Mouse (Mus musculus): ENCODE measurements at regions not wholly inside any gene's neighbourhood (a gene's known extent, or its start where the extent isn't known, plus 50 kb on each side); places are given as distances from the start of the nearest gene placed in this dataset.
"Not testable (repeated sequence)": the region's sequence is repeated elsewhere in the genome, so short reads cannot be mapped to it uniquely, and the experiment has no call there.

DNA sequence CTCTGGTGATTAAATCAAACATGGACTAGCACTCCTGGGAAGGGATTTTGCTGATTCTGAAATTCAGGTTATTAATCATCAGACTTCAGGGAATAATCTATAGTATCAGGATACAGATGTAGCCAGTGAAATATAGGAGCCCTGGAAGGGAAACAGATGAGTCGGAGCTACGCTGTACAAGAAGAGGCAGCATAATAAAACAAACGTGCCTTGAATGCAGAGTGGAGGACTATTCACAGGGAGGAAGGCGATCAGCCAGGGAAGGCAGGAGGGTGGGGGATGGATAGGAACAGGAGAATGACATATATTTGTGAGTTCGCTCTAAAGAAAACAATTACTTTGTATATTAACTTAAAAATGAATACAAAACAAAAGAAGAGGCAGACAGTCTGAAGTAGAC lies 286.6 kb upstream of the Got2 start:
- DNase-seq: no peak
- intact Hi-C loops (cut with DNase I; ENCODE audit: low total_unique reads): no loop called here

DNA sequence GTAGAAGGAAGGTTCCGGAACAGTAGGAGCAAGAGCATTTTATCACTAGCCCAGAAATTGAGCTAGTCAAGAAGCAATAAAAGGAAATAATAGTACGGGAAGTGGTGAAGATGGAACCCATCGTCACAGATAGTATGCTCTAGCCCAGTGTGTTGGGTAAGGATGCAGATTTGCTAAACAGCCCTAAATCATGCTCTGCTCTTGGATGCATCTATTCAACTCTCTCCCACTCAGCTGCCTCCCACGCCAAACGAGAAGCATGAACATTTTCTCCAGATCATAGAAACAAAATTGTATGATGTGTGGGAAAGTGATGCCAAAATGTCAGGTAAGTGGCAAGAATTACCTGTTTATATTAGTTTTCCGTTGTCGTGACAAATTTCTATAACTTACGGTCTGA lies 276.6 kb upstream of the Got2 start:
- DNase-seq: no peak

DNA sequence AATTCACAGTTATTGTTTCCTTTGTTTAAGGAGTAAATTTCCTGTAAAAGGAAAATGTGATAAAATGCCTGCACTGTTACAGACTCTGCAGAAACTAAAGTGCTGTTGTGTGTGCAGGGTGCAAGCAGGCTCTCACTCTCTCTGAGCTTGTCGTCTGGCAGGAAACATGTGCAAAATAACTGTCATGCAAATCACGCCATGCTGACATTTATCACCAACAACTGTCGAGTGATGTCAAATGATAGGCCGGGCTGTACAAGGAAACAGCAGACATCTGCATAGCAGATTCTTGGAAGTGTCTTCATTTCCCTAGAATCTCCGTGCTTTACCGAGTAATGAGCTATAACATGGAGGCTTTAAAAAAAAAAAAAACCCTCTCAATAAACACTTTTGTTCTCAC lies 271.6 kb upstream of the Got2 start:
- no peak for DNase-seq
- intact Hi-C loops (cut with DNase I; ENCODE audit: low total_unique reads): no loop called here

More for the DNA sequence above, 276.6 kb upstream of the Got2 start:
- intact Hi-C loops (cut with DNase I; ENCODE audit: low total_unique reads): no loop called here

DNA sequence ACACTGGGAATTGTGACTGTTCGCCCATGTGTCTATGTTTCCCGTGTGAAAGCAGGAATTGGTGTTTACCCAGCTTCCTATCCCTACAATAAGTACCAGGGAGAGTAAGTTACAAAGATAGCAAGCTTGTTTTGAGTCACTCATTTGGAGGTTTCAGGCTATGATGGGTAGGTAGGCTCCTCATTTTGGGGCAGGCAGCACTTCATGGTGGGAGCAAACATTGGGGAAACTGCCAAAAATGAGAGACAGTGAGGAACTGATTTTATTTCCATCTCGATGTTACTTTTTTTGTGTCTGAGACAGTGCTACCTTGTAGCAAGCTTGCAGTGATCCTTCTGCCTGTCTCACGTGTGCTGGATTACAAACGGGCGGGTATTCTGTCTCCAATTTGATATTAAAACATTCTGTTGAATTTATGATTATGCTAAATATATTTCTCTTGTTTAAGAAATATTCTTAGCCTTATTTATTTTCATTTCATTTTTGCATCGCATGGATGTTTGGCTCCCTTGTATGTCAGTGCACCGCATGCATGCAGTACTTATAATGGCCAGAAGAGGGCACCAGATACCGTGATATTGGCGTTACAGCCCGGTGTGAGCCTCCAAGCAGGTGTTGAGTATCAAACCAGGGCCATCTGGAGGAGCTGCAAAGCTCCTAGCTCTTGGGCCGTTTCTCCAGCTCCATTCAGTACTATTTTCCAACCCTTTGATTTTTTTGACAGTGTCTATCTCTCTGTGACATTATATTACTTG lies 264.3 kb upstream of the Got2 start:
- DNase-seq: peak; percentile 6
- intact Hi-C loops (cut with DNase I; ENCODE audit: low total_unique reads): no loop called here

DNA sequence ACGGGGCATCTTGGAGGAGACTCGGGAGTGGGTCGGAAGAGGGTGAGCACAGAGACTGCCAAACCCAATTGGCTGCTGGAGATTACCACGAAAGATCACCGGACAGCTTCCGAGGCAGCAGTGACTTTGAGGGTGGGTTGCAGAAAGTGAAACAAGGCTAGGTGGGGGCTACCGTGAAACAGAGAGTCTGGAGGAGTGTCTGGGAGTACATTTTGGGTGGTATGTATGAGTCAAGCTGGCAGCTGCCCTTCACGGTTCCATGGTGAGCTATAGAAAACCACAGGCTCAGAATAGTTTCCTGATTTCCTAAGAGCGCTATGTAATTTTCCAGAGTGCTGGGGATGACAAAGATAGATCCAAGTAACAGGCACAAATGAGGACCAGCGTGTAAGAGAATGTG lies 263.7 kb upstream of the Got2 start:
- DNase-seq: no peak
- intact Hi-C loops (cut with DNase I; ENCODE audit: low total_unique reads): no loop called here

DNA sequence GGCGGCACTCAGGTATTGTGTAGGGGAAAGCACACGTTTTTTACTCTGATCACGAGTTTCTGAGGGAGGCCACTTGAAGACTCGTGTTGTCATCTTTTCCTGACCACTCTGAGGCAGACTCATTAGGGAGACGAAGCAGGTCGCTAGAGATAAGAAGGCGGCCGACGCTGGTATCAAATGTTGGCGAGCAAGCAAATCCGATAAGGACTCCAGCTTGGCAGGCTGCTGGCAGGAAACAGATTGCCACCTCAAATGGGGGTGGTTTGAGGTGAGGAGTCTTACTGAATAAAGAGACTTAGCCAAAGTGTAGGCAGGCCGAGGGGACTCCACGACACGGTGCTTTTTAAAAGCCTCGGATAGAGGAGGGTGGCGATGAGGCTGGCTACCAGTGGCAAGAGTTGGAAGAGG lies 262.7 kb upstream of the Got2 start:
- intact Hi-C loops (cut with DNase I; ENCODE audit: low total_unique reads): no loop called here
- DNase-seq: no peak

DNA sequence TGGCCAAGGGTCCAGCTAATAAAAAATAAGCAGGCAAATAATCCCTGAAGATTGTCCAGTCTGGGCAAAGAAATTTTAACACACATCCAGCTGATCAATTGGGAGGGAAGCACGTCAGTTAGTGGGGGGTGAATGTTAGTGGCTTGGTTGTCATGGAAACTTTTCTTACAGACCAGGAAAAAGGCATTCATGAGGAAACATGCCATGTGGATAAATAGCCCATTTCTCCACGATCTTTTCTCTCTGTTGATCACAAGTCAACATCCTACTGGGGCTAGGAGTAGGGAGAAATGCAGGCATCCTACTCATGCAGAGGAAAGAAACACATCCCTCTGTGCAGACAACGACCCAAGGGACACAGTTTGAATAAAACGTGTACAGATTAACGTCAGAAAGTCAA lies 243.8 kb upstream of the Got2 start:
- no peak for DNase-seq
- intact Hi-C loops (cut with DNase I; ENCODE audit: low total_unique reads): no loop called here

DNA sequence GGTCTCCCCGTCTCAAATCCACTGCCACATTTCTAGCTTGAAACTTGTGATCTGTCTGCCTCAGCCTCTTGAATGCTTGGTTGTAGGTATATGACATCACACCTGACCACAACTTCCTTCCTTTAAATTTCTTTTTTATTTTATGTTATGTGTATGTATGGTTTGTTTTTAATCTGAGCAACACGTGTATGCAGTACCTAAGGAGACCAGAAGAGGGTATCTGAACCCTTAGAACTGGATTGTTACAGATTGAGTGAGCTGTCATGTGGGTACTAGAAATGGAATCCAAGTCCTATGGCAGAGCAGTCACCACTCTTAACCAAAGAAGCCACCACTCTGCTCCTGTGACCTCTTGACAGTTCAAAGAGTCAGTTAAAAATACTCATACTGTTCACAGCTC lies 240.0 kb upstream of the Got2 start:
- intact Hi-C loops (cut with DNase I; ENCODE audit: low total_unique reads): no loop called here
- no peak for DNase-seq

DNA sequence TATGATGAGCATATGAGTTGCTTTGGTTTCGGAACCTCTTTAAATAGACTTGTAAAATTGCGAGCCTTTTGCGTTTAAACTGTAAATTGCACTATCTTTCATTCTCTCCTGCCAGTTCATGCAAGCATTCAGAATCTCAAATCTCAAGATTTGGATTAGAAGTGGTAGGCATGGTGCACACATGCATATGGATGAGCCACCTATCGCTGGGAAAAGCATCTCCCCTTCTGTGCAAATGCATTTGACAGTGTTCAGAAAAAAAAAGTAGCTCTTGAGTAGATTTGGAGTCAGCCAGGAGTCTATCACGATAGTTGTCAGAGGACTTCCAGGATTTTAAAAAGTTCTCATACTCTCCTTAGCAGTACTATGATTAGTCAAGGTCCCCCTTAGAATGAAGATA lies 212.5 kb upstream of the Got2 start:
- no peak for DNase-seq
- intact Hi-C loops (cut with DNase I; ENCODE audit: low total_unique reads): no loop called here

DNA sequence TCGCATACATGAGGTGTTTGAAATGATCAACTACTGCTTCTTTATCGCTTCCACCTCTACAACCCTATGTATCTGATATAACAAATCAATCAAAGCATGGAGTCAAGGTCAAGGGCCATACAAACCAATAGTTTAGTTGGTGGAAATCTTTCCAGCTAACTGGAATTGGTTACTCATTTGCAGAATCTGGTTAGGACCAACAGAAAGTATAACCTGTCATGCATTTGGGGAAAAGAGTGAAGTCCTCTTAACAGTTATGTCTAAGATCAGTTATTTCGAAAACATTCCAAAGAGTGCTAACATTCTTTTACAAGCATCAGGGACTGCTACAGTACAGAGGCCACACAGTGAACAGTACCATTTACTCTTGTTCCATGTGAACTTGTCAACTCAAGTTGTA lies 204.6 kb upstream of the Got2 start:
- intact Hi-C loops (cut with DNase I; ENCODE audit: low total_unique reads): no loop called here
- DNase-seq: no peak

DNA sequence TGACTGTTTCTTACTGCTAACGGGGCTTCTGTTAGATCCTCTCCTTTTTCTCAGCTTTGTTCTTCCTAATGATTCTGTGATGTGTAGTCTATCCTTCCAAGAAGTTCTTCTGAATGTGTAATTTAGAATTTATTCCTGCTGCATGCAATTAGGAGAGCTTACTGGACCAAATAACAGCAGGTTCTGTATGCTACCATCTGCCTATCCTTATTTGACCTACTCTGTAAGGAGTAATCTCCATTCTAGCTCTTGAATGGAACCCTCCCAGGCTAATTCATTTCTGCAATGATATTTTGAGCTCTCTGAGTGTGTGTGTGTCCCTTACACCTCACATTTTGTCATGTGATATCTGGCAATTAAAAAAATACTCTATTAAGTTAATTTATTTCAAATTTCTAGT lies 201.9 kb upstream of the Got2 start:
- DNase-seq: no peak
- intact Hi-C loops (cut with DNase I; ENCODE audit: low total_unique reads): no loop called here

DNA sequence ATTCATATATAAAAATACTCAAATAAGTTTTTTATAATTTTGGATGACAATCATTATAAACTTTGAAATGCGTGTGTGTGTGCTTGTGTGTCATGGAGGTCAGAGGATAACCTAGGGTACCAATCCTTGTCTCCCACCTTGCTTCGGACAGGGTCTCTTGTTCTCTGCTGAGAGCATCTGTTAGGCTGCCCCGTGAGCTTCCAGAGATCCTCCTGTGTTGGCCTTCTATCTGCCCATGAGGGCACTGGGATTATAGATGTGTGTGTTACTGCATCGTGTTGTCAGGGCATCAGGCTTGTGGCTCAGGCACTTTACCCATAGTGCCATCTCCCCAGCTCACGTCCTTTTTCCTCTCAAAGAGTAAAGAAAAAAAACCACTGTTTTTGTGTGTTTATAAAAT lies 180.0 kb upstream of the Got2 start:
- intact Hi-C loops (cut with DNase I; ENCODE audit: low total_unique reads): no loop called here

DNA sequence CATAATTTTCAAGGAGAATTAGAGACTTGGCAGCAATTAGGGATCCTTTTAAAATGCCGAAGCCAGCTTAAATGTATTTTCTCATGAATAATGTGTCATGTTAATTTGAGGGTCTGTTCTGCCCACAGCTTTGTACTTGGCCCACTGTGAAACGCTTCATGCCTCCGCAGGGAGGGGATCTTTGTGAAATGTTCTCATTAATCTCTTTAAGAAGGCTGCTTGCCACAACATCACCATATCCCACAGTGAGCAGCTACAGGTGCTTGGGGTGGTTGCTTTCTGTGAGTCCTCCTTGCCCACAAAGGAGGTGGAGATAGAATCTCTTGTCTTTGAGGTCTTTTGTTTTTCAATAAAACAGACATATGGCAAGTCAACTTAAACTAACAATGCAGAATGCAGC lies 159.3 kb upstream of the Got2 start:
- intact Hi-C loops (cut with DNase I; ENCODE audit: low total_unique reads): no loop called here
- no peak for DNase-seq

More for the DNA sequence above, 180.0 kb upstream of the Got2 start:
- no peak for DNase-seq

DNA sequence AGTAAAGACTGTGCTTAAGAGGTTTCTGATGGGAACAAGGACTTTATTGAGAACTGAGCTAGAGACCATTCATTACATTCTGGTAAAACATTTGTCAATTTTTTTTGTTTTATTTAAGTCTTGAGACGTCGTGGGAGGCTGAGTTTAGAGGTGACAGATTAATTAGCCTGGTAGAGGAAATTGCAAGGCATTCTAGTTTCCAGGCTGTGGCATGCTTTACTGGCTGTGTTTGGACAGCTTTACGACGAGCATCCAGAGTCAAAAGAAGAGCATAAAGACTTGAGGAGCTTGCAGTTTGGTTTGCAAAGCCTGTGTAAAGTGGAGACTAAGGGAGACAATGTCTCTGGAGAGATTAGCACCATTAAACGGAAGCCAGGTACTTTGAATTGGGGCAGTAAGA lies 154.0 kb upstream of the Got2 start:
- no peak for DNase-seq
- intact Hi-C loops (cut with DNase I; ENCODE audit: low total_unique reads): no loop called here

DNA sequence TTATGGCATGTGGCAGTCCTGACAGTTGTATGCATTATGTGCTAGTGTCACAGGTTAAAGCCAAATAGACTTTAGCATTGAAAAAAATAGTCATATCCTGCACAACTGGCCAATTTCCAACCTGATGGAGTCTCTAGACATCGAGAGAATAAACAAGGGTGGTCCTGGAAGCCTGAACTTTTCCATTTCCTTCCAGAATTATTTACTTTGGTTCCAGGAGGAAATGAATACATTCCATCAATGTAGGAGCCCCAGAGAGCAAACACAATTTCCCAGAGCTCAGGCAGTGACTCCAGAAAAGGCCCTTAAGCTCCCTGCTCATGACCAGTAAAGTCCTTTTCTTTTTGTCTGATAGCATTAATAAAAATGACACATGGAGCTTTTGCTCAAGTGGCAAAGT lies 151.9 kb upstream of the Got2 start:
- intact Hi-C loops (cut with DNase I; ENCODE audit: low total_unique reads): no loop called here
- no peak for DNase-seq

DNA sequence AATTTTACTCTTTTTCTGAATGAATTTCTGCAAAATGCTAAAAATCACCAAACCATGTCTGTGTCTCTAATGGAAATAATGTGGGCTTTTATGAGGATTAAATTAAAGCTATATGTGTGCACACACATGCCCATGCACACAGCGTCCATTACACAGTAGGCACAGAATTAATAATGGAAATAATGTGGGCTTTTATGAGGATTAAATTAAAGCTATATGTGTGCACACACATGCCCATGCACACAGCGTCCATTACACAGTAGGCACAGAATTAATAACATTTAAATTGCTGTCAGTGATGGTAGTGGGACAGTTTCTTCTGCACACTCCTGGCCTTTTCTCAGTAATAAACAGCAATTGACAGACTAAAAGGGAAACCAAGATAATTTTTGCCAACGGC lies 130.4 kb upstream of the Got2 start:
- DNase-seq; intact Hi-C loops (cut with DNase I; ENCODE audit: low total_unique reads): not testable (repeated sequence)

DNA sequence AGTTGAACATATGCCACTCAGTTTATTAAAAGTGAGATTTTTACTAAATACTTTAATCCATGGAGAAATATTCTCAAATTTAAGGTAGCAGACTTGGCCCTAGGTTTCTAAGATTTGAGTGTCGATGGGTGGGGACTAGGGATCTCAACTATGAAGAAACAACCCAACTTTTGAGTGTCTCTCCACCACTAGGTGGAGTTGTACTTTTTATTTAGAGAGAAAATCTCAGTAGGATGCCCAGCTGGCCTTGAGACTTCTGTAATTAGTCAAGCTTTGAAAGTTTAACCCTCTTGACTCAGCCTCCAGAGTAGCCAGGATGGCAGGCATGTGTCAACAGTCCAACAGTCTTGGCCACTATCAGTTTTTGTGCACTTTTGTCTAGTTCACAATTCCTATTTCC lies 123.7 kb upstream of the Got2 start:
- intact Hi-C loops (cut with DNase I; ENCODE audit: low total_unique reads): no loop called here
- no peak for DNase-seq

DNA sequence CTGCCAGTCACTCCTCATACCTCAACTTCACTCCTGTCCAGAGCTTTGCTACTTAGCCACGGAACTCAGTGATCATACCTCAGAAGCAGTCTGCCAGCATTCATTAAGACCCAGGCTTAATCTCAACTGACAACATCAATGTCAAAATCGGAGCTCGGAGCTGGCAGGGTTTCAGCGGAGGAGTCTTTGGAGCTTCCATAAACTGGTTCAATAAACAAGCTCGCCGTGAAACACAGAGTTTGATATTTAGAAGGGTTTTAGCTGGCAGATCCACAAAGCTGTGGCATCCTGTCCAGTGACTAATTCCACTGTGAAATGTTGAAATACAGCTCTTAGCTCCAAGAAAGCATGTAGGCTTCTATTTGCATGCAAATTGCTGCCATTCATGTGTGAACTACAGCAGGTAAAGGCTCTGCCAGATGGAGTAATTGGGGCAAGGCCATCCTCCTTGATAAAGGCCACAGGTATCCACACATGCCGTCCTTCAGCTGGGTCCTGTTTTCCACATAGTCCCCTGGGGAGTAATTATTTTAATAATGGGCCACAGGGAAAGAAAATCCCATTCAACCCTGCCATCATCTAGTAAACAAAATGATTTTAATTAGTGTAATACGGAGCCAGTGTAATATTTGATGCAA lies 103.6 kb upstream of the Got2 start:
- no peak for DNase-seq

DNA sequence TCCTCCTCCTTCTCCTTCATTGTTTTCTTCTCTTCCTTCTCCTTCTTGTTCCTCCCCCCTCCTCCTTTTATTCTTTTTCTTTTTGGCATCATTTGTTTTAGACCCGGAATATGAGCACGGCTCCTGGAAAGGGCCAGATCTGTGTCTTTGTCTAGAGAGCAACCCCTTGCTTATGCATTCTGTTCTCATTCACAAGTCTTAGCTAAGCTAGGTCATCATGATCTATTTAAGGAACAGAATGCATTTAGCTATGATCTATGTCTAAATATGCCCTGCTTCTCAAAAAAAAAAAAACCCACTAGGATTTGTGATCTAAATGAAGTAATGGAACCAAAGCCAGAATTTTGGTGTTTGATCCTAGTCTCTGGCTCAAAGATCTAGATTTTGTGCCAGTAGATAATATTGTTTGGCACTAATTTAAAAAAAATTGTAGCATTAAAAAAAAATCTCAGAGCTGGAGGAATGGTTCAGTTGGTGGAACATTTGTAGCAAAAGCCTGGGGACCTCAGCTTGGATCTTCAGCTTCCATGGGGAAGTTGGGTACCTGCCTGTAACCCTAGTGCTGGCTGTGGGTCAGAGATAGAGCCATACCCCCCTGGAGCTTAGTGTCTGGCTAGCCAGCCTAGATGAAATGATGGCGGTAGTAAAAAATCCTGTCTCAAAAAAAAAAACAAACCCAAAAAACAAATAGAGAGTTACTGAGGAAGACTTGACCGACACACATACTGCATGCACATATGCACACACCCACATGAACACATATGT lies 100.5 kb upstream of the Got2 start:
- intact Hi-C loops (cut with DNase I; ENCODE audit: low total_unique reads): no loop called here
- DNase-seq: no peak

More for the DNA sequence above, 103.6 kb upstream of the Got2 start:
- intact Hi-C loops (cut with DNase I; ENCODE audit: low total_unique reads): no loop called here

DNA sequence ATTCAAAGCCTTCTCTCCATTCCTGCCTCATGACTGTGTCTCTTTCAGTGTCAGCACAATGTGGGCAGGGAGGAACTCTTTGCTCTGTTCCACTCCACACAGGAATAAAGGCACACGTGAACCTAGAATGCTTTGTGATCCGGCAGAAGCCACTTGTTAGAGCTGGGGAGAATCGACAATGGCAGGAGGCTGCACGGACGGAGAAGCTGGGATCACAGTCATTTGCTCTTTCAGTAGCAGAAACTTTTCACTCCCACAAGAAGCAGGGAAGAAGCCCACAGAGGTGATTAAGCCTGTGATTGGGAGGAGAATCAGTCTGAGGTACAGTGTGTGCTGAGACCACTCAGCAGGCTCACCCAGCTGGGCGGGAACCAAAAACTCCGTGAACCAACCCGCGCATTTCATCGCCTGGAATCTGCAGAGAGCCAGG lies 98.7 kb upstream of the Got2 start:
- no peak for DNase-seq
- intact Hi-C loops (cut with DNase I; ENCODE audit: low total_unique reads): no loop called here

DNA sequence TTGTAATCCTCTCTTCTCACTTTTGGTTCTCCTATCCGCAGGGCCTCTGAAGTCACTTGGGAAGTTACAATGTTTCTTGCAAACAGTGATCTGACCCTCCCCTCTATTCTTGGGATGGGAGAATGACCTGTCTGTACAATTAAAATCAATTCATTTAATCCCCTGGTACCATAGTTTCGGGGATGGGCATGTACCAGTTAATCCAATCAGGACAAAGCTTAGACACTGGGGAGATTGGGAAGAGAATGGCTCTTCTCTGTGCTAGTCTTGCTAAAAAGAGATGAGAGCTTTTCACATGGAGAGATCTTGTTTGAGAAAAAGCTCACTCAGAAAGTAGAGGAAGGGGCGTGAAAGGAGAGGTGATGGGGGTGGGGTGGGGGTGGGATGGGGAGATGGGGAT lies 98.1 kb upstream of the Got2 start:
- no peak for DNase-seq
- intact Hi-C loops (cut with DNase I; ENCODE audit: low total_unique reads): no loop called here
